Mouse (Mus musculus): ENCODE data around the gene Tspan13.

GRCm38 (mm10) chr12:36072860-36073259, 30.6 kb upstream of the Tspan13 start:
- no peak for TF ChIP-seq CTCF (conservative IDR thresholded peaks at IDR 0.05; ENCODE audit: insufficient read depth, insufficient read length, low read depth, low read length)
- TF ChIP-seq POLR2A (IDR thresholded peaks at IDR 0.05; ENCODE audit: low read depth, low read length) = no peak
